ENCODE assay signal across 8 mouse cellular contexts in the genomic region with DNA sequence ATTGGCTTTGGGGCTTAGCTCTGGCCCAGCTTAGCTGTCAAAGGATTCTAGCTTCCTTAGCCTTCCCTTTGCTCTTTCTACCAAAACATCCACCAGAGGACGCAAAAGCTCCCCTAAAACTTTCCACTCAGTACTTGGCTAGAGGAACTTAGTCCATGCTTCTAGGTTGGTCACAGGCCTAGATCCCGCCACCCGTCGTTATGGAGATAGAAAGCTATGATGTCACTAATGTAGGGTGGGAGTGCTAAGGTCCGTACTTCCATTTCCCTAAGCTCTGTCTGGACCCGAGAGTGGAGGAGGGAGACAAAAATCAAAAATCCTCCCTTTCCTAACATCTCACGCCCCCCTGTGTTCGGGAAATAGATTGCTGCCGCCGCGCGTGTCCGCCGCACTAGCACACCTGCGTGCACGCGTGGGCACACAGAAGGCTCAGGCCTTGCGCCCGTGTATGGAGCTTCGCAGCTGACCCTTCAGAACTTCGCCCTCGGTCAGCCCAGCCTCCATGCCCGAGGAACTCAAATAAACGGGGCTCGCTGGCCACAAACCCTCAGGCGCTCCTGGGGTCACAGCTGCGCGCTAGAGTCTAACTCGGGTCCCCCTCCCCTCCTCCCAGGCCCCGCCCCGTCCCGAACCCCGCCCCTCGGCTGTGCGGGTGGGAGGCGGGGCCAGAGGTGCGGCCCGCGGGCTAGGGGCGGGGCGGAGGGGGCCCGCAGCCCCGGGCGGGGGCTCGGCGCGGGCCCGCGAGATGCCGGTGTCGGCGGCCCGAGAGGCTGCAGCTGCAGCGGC. TPM values are rescaled to one million over a fixed set of nuclear protein-coding genes. Genes with fewer than 3 reads are reported as not detected.
DNase-seq lines count a peak whose midpoint lies in the region; ATAC-seq lines count a peak whose summit lies in the region.

No protein-coding gene starts in this region.

- peak overlapping the region; percentile 73 for H3K4me3 ChIP-seq in embryonic facial prominence, embryonic 14.5 days (ENCODE audit: low read depth, low read length)
- H3K4me3 ChIP-seq in limb, embryonic 11.5 days (ENCODE audit: low read depth, low read length): peak overlapping the region; percentile 71
- peak overlapping the region; percentile 78 for H3K4me3 ChIP-seq in midbrain, embryonic 12.5 days

- H3K9ac ChIP-seq in embryonic facial prominence, embryonic 14.5 days (ENCODE audit: low read depth, low read length): peak overlapping the region; percentile 75
- peak overlapping the region; percentile 66 for H3K9ac ChIP-seq in limb, embryonic 11.5 days (ENCODE audit: low read length)
- peak overlapping the region; percentile 83 for H3K9ac ChIP-seq in midbrain, embryonic 12.5 days (replicated peaks)

- no peaks in the 10 kb centered on the region for H3K27me3 ChIP-seq in embryonic facial prominence, embryonic 14.5 days (replicated peaks; ENCODE audit: control insufficient read depth, insufficient read depth, low read length)
- H3K27me3 ChIP-seq in limb, embryonic 11.5 days (ENCODE audit: control insufficient read depth, insufficient read depth, low read length): no peaks in the 10 kb centered on the region
- H3K27me3 ChIP-seq in midbrain, embryonic 12.5 days: peaks cover 3% of the 10 kb centered on the region; the same call in 1 of the 2 replicates

- peaks cover 3% of the 10 kb centered on the region; the same call in 1 of the 2 replicates for H3K36me3 ChIP-seq in embryonic facial prominence, embryonic 14.5 days (ENCODE audit: control insufficient read depth, insufficient read depth, low read length)
- H3K36me3 ChIP-seq in limb, embryonic 11.5 days (ENCODE audit: control insufficient read depth, insufficient read depth, low read length): no peaks in the 10 kb centered on the region
- peaks cover 12% of the 10 kb centered on the region for H3K36me3 ChIP-seq in midbrain, embryonic 12.5 days

- peak; percentile 93 for DNase-seq in 3T3-L1 (ENCODE audit: low read depth, low spot score)
- DNase-seq in adrenal gland, postnatal 14 days: peak; percentile 84
- DNase-seq in embryonic facial prominence, embryonic 14.5 days (ENCODE audit: low spot score): peak; percentile 85
- peak; percentile 74 for DNase-seq in heart, adult 8-10 months (ENCODE audit: low spot score)
- DNase-seq in kidney, adult 8-10 months: peak; percentile 77 to 83
- peak; percentile 82 for DNase-seq in limb, embryonic 11.5 days (ENCODE audit: low spot score)
- peak; percentile 67 for DNase-seq in skeletal muscle tissue, adult 2 months (ENCODE audit: low read depth, low spot score)

- no peak overlapping the region; the same call in 1 of the 2 replicates for H3K27ac ChIP-seq in embryonic facial prominence, embryonic 14.5 days (replicated peaks; ENCODE audit: low read depth, low read length)
- no peak overlapping the region for H3K27ac ChIP-seq in limb, embryonic 11.5 days (replicated peaks; ENCODE audit: low read depth, low read length)
- peak overlapping the region; percentile 90 for H3K27ac ChIP-seq in midbrain, embryonic 12.5 days (replicated peaks)

- WGBS in embryonic facial prominence, embryonic 14.5 days: under 1% methylated on average over 32 of the region's 54 CpGs
- under 1% methylated on average over 47 of the region's 54 CpGs for WGBS in limb, embryonic 11.5 days
- WGBS in midbrain, embryonic 12.5 days: under 1% methylated on average over 53 of the region's 54 CpGs

- H3K4me1 ChIP-seq in embryonic facial prominence, embryonic 14.5 days (ENCODE audit: control insufficient read depth, insufficient read depth, low read length): peaks cover 20% of the 10 kb centered on the region
- peaks cover 32% of the 10 kb centered on the region for H3K4me1 ChIP-seq in limb, embryonic 11.5 days (ENCODE audit: control insufficient read depth, insufficient read depth, low read length)
- peaks cover 61% of the 10 kb centered on the region for H3K4me1 ChIP-seq in midbrain, embryonic 12.5 days

- ATAC-seq in embryonic facial prominence, embryonic 14.5 days (ENCODE audit: low read depth): peak; percentile 78
- peak; percentile 58 for ATAC-seq in limb, embryonic 11.5 days (ENCODE audit: insufficient number of reproducible peaks, low FRiP score, low TSS enrichment, low read depth)
- ATAC-seq in midbrain, embryonic 12.5 days (ENCODE audit: low FRiP score, low read depth): peak; percentile 64

- H3K9me3 ChIP-seq in embryonic facial prominence, embryonic 14.5 days (ENCODE audit: control insufficient read depth, low read length): no peaks in the 10 kb centered on the region
- H3K9me3 ChIP-seq in limb, embryonic 11.5 days (ENCODE audit: control insufficient read depth, low read length): no peaks in the 10 kb centered on the region
- no peaks in the 10 kb centered on the region for H3K9me3 ChIP-seq in midbrain, embryonic 12.5 days

- H3K4me2 ChIP-seq in embryonic facial prominence, embryonic 14.5 days (ENCODE audit: low read depth, low read length): peak overlapping the region; percentile 94
- H3K4me2 ChIP-seq in limb, embryonic 11.5 days (ENCODE audit: low read depth, severe bottlenecking): peak overlapping the region; percentile 94
- peak overlapping the region; percentile 76 for H3K4me2 ChIP-seq in midbrain, embryonic 12.5 days (replicated peaks)

RNA-seq across cellular contexts. Expression of a gene that starts 1.6 kb away (rescaled TPM):
- total RNA-seq in adrenal gland, postnatal 14 days (2021): 74.7 and 95.1 TPM in 2 replicates
- 50.4 and 51.0 TPM in 2 replicates for polyA plus RNA-seq in embryonic facial prominence, embryonic 14.5 days (2014; fragmentation: Nextera tagmentation; extraction: Ambion mirVana)
- 10 to 100 TPM; 20.6 to 23.2 (median 21.8) TPM for total RNA-seq in heart, adult 8-10 months (2022)
- polyA plus RNA-seq in limb, embryonic 11.5 days (2014; fragmentation: Nextera tagmentation; extraction: Ambion mirVana): 17.7 and 19.3 TPM in 2 replicates
- polyA plus RNA-seq in midbrain, embryonic 12.5 days (2016; fragmentation: Nextera tagmentation; extraction: Ambion mirVana): 69.3 and 73.0 TPM in 2 replicates

RNA-seq across cellular contexts. Expression of a gene that starts 2.9 kb away (rescaled TPM):
- total RNA-seq in adrenal gland, postnatal 14 days (2021): 8.9 and 9.6 TPM in 2 replicates
- 7.4 and 9.8 TPM in 2 replicates for polyA plus RNA-seq in embryonic facial prominence, embryonic 14.5 days (2014; fragmentation: Nextera tagmentation; extraction: Ambion mirVana)
- total RNA-seq in heart, adult 8-10 months (2022): 1 to 10 TPM; 5.3 to 7.5 (median 6.2) TPM
- 4.7 and 4.8 TPM in 2 replicates for polyA plus RNA-seq in limb, embryonic 11.5 days (2014; fragmentation: Nextera tagmentation; extraction: Ambion mirVana)
- polyA plus RNA-seq in midbrain, embryonic 12.5 days (2016; fragmentation: Nextera tagmentation; extraction: Ambion mirVana): 89.5 and 92.3 TPM in 2 replicates

RNA-seq across cellular contexts. Expression of a gene that starts 19.5 kb away (rescaled TPM):
- total RNA-seq in adrenal gland, postnatal 14 days (2021): 29.0 and 29.6 TPM in 2 replicates
- 14.1 and 14.3 TPM in 2 replicates for polyA plus RNA-seq in embryonic facial prominence, embryonic 14.5 days (2014; fragmentation: Nextera tagmentation; extraction: Ambion mirVana)
- total RNA-seq in heart, adult 8-10 months (2022): 10 to 100 TPM; 13.4 to 14.6 (median 13.9) TPM
- 3.3 and 3.4 TPM in 2 replicates for polyA plus RNA-seq in limb, embryonic 11.5 days (2014; fragmentation: Nextera tagmentation; extraction: Ambion mirVana)
- 3.0 and 3.9 TPM in 2 replicates for polyA plus RNA-seq in midbrain, embryonic 12.5 days (2016; fragmentation: Nextera tagmentation; extraction: Ambion mirVana)

RNA-seq across cellular contexts. Expression of a gene that starts 25.6 kb away (rescaled TPM):
- total RNA-seq in adrenal gland, postnatal 14 days (2021): 98.3 and 102 TPM in 2 replicates
- polyA plus RNA-seq in embryonic facial prominence, embryonic 14.5 days (2014; fragmentation: Nextera tagmentation; extraction: Ambion mirVana): 376 and 406 TPM in 2 replicates
- 10 to 100 TPM; 29.2 to 41.5 (median 39.2) TPM for total RNA-seq in heart, adult 8-10 months (2022)
- polyA plus RNA-seq in limb, embryonic 11.5 days (2014; fragmentation: Nextera tagmentation; extraction: Ambion mirVana): 459 and 489 TPM in 2 replicates
- 310 and 319 TPM in 2 replicates for polyA plus RNA-seq in midbrain, embryonic 12.5 days (2016; fragmentation: Nextera tagmentation; extraction: Ambion mirVana)

RNA-seq across cellular contexts. Expression of a gene that starts 42.5 kb away (rescaled TPM):
- 3.2 and 5.3 TPM in 2 replicates for total RNA-seq in adrenal gland, postnatal 14 days (2021)
- 35.5 and 37.1 TPM in 2 replicates for polyA plus RNA-seq in embryonic facial prominence, embryonic 14.5 days (2014; fragmentation: Nextera tagmentation; extraction: Ambion mirVana)
- total RNA-seq in heart, adult 8-10 months (2022): 10 to 100 TPM; 46.5 to 67.8 (median 61.1) TPM
- 4.3 and 4.5 TPM in 2 replicates for polyA plus RNA-seq in limb, embryonic 11.5 days (2014; fragmentation: Nextera tagmentation; extraction: Ambion mirVana)
- 2.3 and 3.1 TPM in 2 replicates for polyA plus RNA-seq in midbrain, embryonic 12.5 days (2016; fragmentation: Nextera tagmentation; extraction: Ambion mirVana)
